In genomic region chr2:16738241-16738640, GRCm38 (mm10) we compare ENCODE assay signal across 9 mouse cellular contexts.
DNase-seq lines count a peak whose midpoint lies in the region; ATAC-seq and TF ChIP-seq lines count a peak whose summit lies in the region.
"Had no signal": no experiment of that assay in that cellular context is flagged by ENCODE, and none has a peak within 500 bp of the region (broad histone marks: within the 10 kb centered on the region; RNA-seq: fewer than 3 reads in every experiment).

No protein-coding gene starts in this region.

- 10% methylated on average over 8 of the region's 8 CpGs for WGBS in stomach, embryonic 14.5 days
- WGBS in midbrain, embryonic 14.5 days = 66% methylated on average over 8 of the region's 8 CpGs

- H3K4me1 ChIP-seq in CH12.LX (ENCODE audit: control insufficient read depth in 1 of 2, insufficient read depth in 2 of 2) = peaks cover 0 to 8% of the 10 kb centered on the region in 2 experiments; a peak in 2 of 4 replicates
- 0 out of 2 replicates have a peak, but pooled peaks cover 3% of the 10 kb centered on the region for H3K4me1 ChIP-seq in stomach, embryonic 14.5 days (ENCODE audit: control insufficient read depth, insufficient read depth, low read length)
- no peaks in the 10 kb centered on the region for H3K4me1 ChIP-seq in midbrain, embryonic 14.5 days (ENCODE audit: control insufficient read depth, insufficient read depth, low read length)
- H3K4me1 ChIP-seq: liver, embryonic 13.5 days had no signal

- no peak for TF ChIP-seq EP300 in CH12.LX (IDR thresholded peaks at IDR 0.05; ENCODE audit: low read length)

- peak; percentile 28; the same call in 1 of the 2 replicates for ATAC-seq in stomach, embryonic 14.5 days (ENCODE audit: insufficient number of reproducible peaks, insufficient read depth, low FRiP score, low read depth)
- no peak for ATAC-seq in midbrain, embryonic 14.5 days (ENCODE audit: low FRiP score, low TSS enrichment)

- TF ChIP-seq RAD21 in CH12.LX (IDR thresholded peaks at IDR 0.05; ENCODE audit: low read depth, low read length) = no peak

- H3K79me2 ChIP-seq in CH12.LX (replicated peaks; ENCODE audit: control insufficient read depth, extremely low read depth, insufficient read depth, poor library complexity, severe bottlenecking) = no peaks in the 10 kb centered on the region

- in situ Hi-C loops in CH12.LX (cut with MboI; ENCODE audit: low pct_ligation_motif_present, low pct_unique_long_range_greater_than_20kb, low sequenced_read_pairs) = no loop called here

- TF ChIP-seq POLR2A in CH12.LX (IDR thresholded peaks at IDR 0.05; ENCODE audit: low read depth, low read length) = no peak

- peak overlapping the region; percentile 11; the same call in 1 of the 2 replicates for H3K4me2 ChIP-seq in CH12.LX (ENCODE audit: insufficient read depth, low read depth, poor library complexity, severe bottlenecking)
- no peak overlapping the region for H3K4me2 ChIP-seq in stomach, embryonic 14.5 days (replicated peaks; ENCODE audit: low read depth, low read length)
- no peak overlapping the region for H3K4me2 ChIP-seq in midbrain, embryonic 14.5 days (ENCODE audit: low read length)
- H3K4me2 ChIP-seq: liver, embryonic 13.5 days had no signal

- H3K4me3 ChIP-seq in CH12.LX (replicated peaks in 1 of 3; ENCODE audit: low read depth in 2 of 3, low read length in 2 of 3, poor library complexity in 1 of 3) = no peak overlapping the region
- no peak overlapping the region for H3K4me3 ChIP-seq in stomach, embryonic 14.5 days (ENCODE audit: low read depth, low read length)
- no peak overlapping the region for H3K4me3 ChIP-seq in midbrain, embryonic 14.5 days (replicated peaks; ENCODE audit: low read depth, low read length)
- H3K4me3 ChIP-seq: liver, embryonic 13.5 days had no signal

- H3K9ac ChIP-seq in CH12.LX (ENCODE audit: insufficient read depth, low read depth) = no peak overlapping the region
- H3K9ac ChIP-seq in stomach, embryonic 14.5 days (replicated peaks; ENCODE audit: low read depth, low read length) = no peak overlapping the region
- H3K9ac ChIP-seq in midbrain, embryonic 14.5 days (replicated peaks; ENCODE audit: low read length) = no peak overlapping the region
- H3K9ac ChIP-seq: liver, embryonic 13.5 days had no signal

- no peak overlapping the region for H3K27ac ChIP-seq in CH12.LX (ENCODE audit: insufficient read depth, low read depth)
- no peak overlapping the region for H3K27ac ChIP-seq in stomach, embryonic 14.5 days (ENCODE audit: low read length)
- H3K27ac ChIP-seq in midbrain, embryonic 14.5 days (replicated peaks; ENCODE audit: low read depth, low read length) = no peak overlapping the region
- H3K27ac ChIP-seq: liver, embryonic 13.5 days had no signal

- no peak for TF ChIP-seq CTCF in CH12.LX (conservative IDR thresholded peaks at IDR 0.05 in 1 of 2, IDR thresholded peaks at IDR 0.05 in 1 of 2; ENCODE audit: low read depth in 2 of 2, low read length in 2 of 2)

- dilution Hi-C loops in CH12.LX (cut with MboI; ENCODE audit: extremely low pct_ligation_motif_present, extremely low pct_unique_long_range_greater_than_20kb, low sequenced_read_pairs) = no loop called here

- H3K36me3 ChIP-seq in CH12.LX (replicated peaks in 1 of 2; ENCODE audit: control insufficient read depth in 1 of 2, insufficient read depth in 1 of 2, low read length in 1 of 2) = no peaks in the 10 kb centered on the region
- no peaks in the 10 kb centered on the region for H3K36me3 ChIP-seq in stomach, embryonic 14.5 days (ENCODE audit: control insufficient read depth, insufficient read depth, low read length)
- no peaks in the 10 kb centered on the region for H3K36me3 ChIP-seq in midbrain, embryonic 14.5 days (ENCODE audit: control insufficient read depth, insufficient read depth, low read length)
- H3K36me3 ChIP-seq: liver, embryonic 13.5 days had no signal

- H3K27me3 ChIP-seq in CH12.LX (replicated peaks) = no peaks in the 10 kb centered on the region
- no peaks in the 10 kb centered on the region for H3K27me3 ChIP-seq in stomach, embryonic 14.5 days (ENCODE audit: control insufficient read depth, insufficient read depth, low read length)
- H3K27me3 ChIP-seq in midbrain, embryonic 14.5 days (ENCODE audit: control insufficient read depth, insufficient read depth, low read length) = no peaks in the 10 kb centered on the region
- H3K27me3 ChIP-seq: liver, embryonic 13.5 days had no signal

- no peak for DNase-seq in CH12.LX (ENCODE audit: extremely low read depth)
- peak; percentile 35 for DNase-seq in embryo, embryonic 10 days (ENCODE audit: low spot score)
- DNase-seq in heart, adult 18-20 months = peak; percentile 84 to 86
- DNase-seq in kidney, postnatal 25 days = peak; percentile 16 to 42
- peak; percentile 8 to 51 for DNase-seq in lung, adult 18-20 months
- no peak for DNase-seq in adipocyte (ENCODE audit: low spot score)
- no peak for DNase-seq in midbrain, embryonic 14.5 days
- DNase-seq: liver, embryonic 13.5 days had no signal

- H3K9me3 ChIP-seq in CH12.LX (replicated peaks; ENCODE audit: low read length) = no peaks in the 10 kb centered on the region
- no peaks in the 10 kb centered on the region for H3K9me3 ChIP-seq in stomach, embryonic 14.5 days (ENCODE audit: control insufficient read depth, low read depth, low read length)
- H3K9me3 ChIP-seq in midbrain, embryonic 14.5 days (ENCODE audit: control insufficient read depth, low read length) = no peaks in the 10 kb centered on the region
- H3K9me3 ChIP-seq: liver, embryonic 13.5 days had no signal

TF ChIP-seq in CH12.LX, 34 proteins besides CTCF, POLR2A, EP300 and RAD21:
- no peak for TF ChIP-seq KAT2A (IDR thresholded peaks at IDR 0.05; ENCODE audit: insufficient replicate concordance, low read length)
- TF ChIP-seq IRF4 (IDR thresholded peaks at IDR 0.05; ENCODE audit: low read depth, low read length) = no peak
- TF ChIP-seq BHLHE40 (IDR thresholded peaks at IDR 0.05; ENCODE audit: low read depth, low read length) = peak; percentile 66; the same call in 1 of the 2 replicates
- no peak for TF ChIP-seq MXI1 (IDR thresholded peaks at IDR 0.05; ENCODE audit: low read depth, low read length)
- no peak for TF ChIP-seq CHD2 (IDR thresholded peaks at IDR 0.05; ENCODE audit: low read length)
- TF ChIP-seq NELFE (IDR thresholded peaks at IDR 0.05; ENCODE audit: low read depth, low read length) = no peak
- no peak for TF ChIP-seq JUND (conservative IDR thresholded peaks at IDR 0.05; ENCODE audit: low read depth, low read length)
- no peak for TF ChIP-seq ZNF384 (IDR thresholded peaks at IDR 0.05; ENCODE audit: low read depth, low read length)
- TF ChIP-seq ETS1 (conservative IDR thresholded peaks at IDR 0.05; ENCODE audit: low read depth, low read length) = no peak
TF ChIP-seq in CH12.LX: peak in this region for 1.

Comparison
In these comparisons a context has a peak if more than half of its experiments do, and no peak if none do; other contexts are left out.
1. DNase-seq: peak in embryo, embryonic 10 days (single experiment), heart, adult 18-20 months (2 of 2), kidney, postnatal 25 days (2 of 2) and lung, adult 18-20 months (2 of 2); none in CH12.LX (single experiment), adipocyte (single experiment) and midbrain, embryonic 14.5 days (single experiment).